Comparison of ENCODE assay signal across 8 mouse cellular contexts in genomic region chr5:142824091-142824490, GRCm38 (mm10). TPM values are rescaled to one million over a fixed set of nuclear protein-coding genes. Genes with fewer than 3 reads are reported as not detected.
A peak's percentile ranks its signal among the peaks of the same experiment; 100 is the strongest.
DNase-seq lines count a peak whose midpoint lies in the region; ATAC-seq lines count a peak whose summit lies in the region.

No protein-coding gene starts in this region.

- DNase-seq in heart, adult 8-10 months (ENCODE audit: low spot score): no peak
- peak; percentile 49 for DNase-seq in adrenal gland, postnatal 14 days
- peak; percentile 38 for DNase-seq in hindbrain, embryonic 10.5 days (ENCODE audit: low spot score)
- DNase-seq in layer of hippocampus, postnatal 14 days (ENCODE audit: low spot score in 2 of 2): no peak
- DNase-seq in cerebellum, postnatal 14 days: no peak
- DNase-seq in urinary bladder, postnatal 4 days (ENCODE audit: low spot score in 2 of 2): no peak

- H3K9me3 ChIP-seq in heart, embryonic 14.5 days (ENCODE audit: control insufficient read depth, low read length): no peaks in the 10 kb centered on the region
- H3K9me3 ChIP-seq in hindbrain, embryonic 10.5 days: no peaks in the 10 kb centered on the region
- H3K9me3 ChIP-seq in midbrain, embryonic 13.5 days: no peaks in the 10 kb centered on the region

- no peak for ATAC-seq in heart, embryonic 14.5 days (ENCODE audit: insufficient number of reproducible peaks, insufficient read depth, low FRiP score, low read depth)
- no peak for ATAC-seq in midbrain, embryonic 13.5 days

- peak overlapping the region; percentile 90 to 98 for H3K4me3 ChIP-seq in heart, embryonic 14.5 days (ENCODE audit: control insufficient read depth in 1 of 2, insufficient read depth in 1 of 2, low read depth in 1 of 2, low read length in 2 of 2)
- H3K4me3 ChIP-seq in hindbrain, embryonic 10.5 days: peak overlapping the region; percentile 99
- H3K4me3 ChIP-seq in midbrain, embryonic 13.5 days (replicated peaks): peak overlapping the region; percentile 100

- peak overlapping the region; percentile 81 for H3K4me2 ChIP-seq in heart, embryonic 14.5 days (ENCODE audit: low read length)
- H3K4me2 ChIP-seq in midbrain, embryonic 13.5 days (replicated peaks): peak overlapping the region; percentile 82

- WGBS in heart, embryonic 14.5 days: 31% methylated on average over 6 of the region's 6 CpGs
- 22% methylated on average over 6 of the region's 6 CpGs for WGBS in hindbrain, embryonic 10.5 days
- WGBS in midbrain, embryonic 13.5 days: 16% methylated on average over 6 of the region's 6 CpGs

- H3K27ac ChIP-seq in heart, embryonic 14.5 days (replicated peaks in 1 of 2; ENCODE audit: control insufficient read depth in 1 of 2, insufficient read depth in 1 of 2, low read depth in 2 of 2, low read length in 2 of 2): peak overlapping the region; percentile 100
- peak overlapping the region; percentile 100 for H3K27ac ChIP-seq in hindbrain, embryonic 10.5 days
- peak overlapping the region; percentile 100 for H3K27ac ChIP-seq in midbrain, embryonic 13.5 days

- H3K4me1 ChIP-seq in heart, embryonic 14.5 days (ENCODE audit: control insufficient read depth in 2 of 2, insufficient read depth in 2 of 2, low read length in 2 of 2): peaks cover 22 to 29% of the 10 kb centered on the region in 2 experiments
- H3K4me1 ChIP-seq in hindbrain, embryonic 10.5 days (replicated peaks): peaks cover 46% of the 10 kb centered on the region
- H3K4me1 ChIP-seq in midbrain, embryonic 13.5 days (replicated peaks): peaks cover 41% of the 10 kb centered on the region

- peak overlapping the region; percentile 100 for H3K9ac ChIP-seq in heart, embryonic 14.5 days (ENCODE audit: low read length)
- H3K9ac ChIP-seq in midbrain, embryonic 13.5 days (replicated peaks): peak overlapping the region; percentile 99

- no peaks in the 10 kb centered on the region for H3K36me3 ChIP-seq in heart, embryonic 14.5 days (ENCODE audit: control insufficient read depth, insufficient read depth, low read length)
- no peaks in the 10 kb centered on the region for H3K36me3 ChIP-seq in hindbrain, embryonic 10.5 days
- no peaks in the 10 kb centered on the region for H3K36me3 ChIP-seq in midbrain, embryonic 13.5 days

- no peaks in the 10 kb centered on the region for H3K27me3 ChIP-seq in heart, embryonic 14.5 days (ENCODE audit: control insufficient read depth, insufficient read depth, low read length)
- H3K27me3 ChIP-seq in hindbrain, embryonic 10.5 days (ENCODE audit: insufficient read depth, poor library complexity, severe bottlenecking): peaks cover 3% of the 10 kb centered on the region; the same call in 1 of the 2 replicates
- H3K27me3 ChIP-seq in midbrain, embryonic 13.5 days: no peaks in the 10 kb centered on the region

RNA-seq across cellular contexts. Expression of gene Tnrc18, which starts 6.6 kb away (rescaled TPM):
- 28.1 and 31.0 TPM in 2 replicates for polyA plus RNA-seq in heart, embryonic 14.5 days (2014; fragmentation: Nextera tagmentation; extraction: Ambion mirVana)
- 10 to 100 TPM; 48.6 to 59.7 (median 55.0) TPM for total RNA-seq in heart, adult 8-10 months (2022)
- total RNA-seq in adrenal gland, postnatal 14 days (2021): 86.0 and 91.0 TPM in 2 replicates
- 25.2 and 39.3 TPM in 2 replicates for polyA plus RNA-seq in hindbrain, embryonic 10.5 days (2016; fragmentation: Nextera tagmentation; extraction: Ambion mirVana)
- 30.5 and 40.7 TPM in 2 replicates for polyA plus RNA-seq in midbrain, embryonic 13.5 days (2015; fragmentation: Nextera tagmentation; extraction: Ambion mirVana)
- total RNA-seq in layer of hippocampus, postnatal 14 days (2021): 100 to 1,000 TPM; 172 to 184 TPM

Comparison
In these comparisons a context has a peak if more than half of its experiments do, and no peak if none do; other contexts are left out.
1. DNase-seq: peak in adrenal gland, postnatal 14 days (single experiment) and hindbrain, embryonic 10.5 days (single experiment); none in heart, adult 8-10 months (single experiment), layer of hippocampus, postnatal 14 days (0 of 2), cerebellum, postnatal 14 days (0 of 2) and urinary bladder, postnatal 4 days (0 of 2).
2. Peak in every context shown above with its lines, with median percentiles within 50 percentile points of each other: H3K27ac ChIP-seq and H3K4me3 ChIP-seq.